Mouse (Mus musculus) liver, postnatal 0 days (tissue): ENCODE data around the gene Hrasls5. TPM values are rescaled to one million over a fixed set of nuclear protein-coding genes. Genes with fewer than 3 reads are reported as not detected.
A peak's percentile ranks its signal among the peaks of the same experiment; 100 is the strongest.

Experiments used
- ATAC-seq: fragments of 200-750 bp; cut with Nextera tagmentation; 2 replicates; pipeline ENCODE4 v1.8.0; 2017; ENCODE audit warnings: mild to moderate bottlenecking, moderate library complexity
- DNase-seq: peaks from one replicate; pipeline ENCODE4 v3.0.0-alpha.2; 2016
- H3K27ac ChIP-seq: fragments of 300-500 bp; sonication (generic); 2 replicates; pipeline ENCODE4 v1.5.1; 2014; ENCODE audit warnings: antibody characterized with exemption, moderate library complexity, mild to moderate bottlenecking, low read depth
- H3K27me3 ChIP-seq: fragments of 300-500 bp; sonication (generic); 2 replicates; pipeline ENCODE4 v1.6.1; 2014; ENCODE audit warnings: low read length, control low read depth, mixed read lengths; ENCODE audit not compliant: insufficient read depth
- H3K36me3 ChIP-seq: fragments of 300-500 bp; sonication (generic); replicated peaks from 2 replicates; pipeline ENCODE4 v1.6.1; 2014; ENCODE audit warnings: mild to moderate bottlenecking, control low read depth, low read length, moderate library complexity, mixed read lengths; ENCODE audit not compliant: insufficient read depth
- H3K4me1 ChIP-seq: fragments of 300-500 bp; sonication (generic); 2 replicates; pipeline ENCODE4 v1.6.1; 2014; ENCODE audit warnings: antibody characterized with exemption, mild to moderate bottlenecking, control low read depth; ENCODE audit not compliant: insufficient read depth
- H3K4me2 ChIP-seq: fragments of 300-500 bp; sonication (generic); 2 replicates; pipeline ENCODE4 v1.6.1; 2014; ENCODE audit warnings: low read depth, mild to moderate bottlenecking, low read length, moderate library complexity, mixed read lengths
- H3K4me3 ChIP-seq: fragments of 300-500 bp; sonication (generic); 2 replicates; pipeline ENCODE4 v1.5.1; 2014; ENCODE audit warnings: low read depth, low read length
- H3K9ac ChIP-seq: fragments of 300-500 bp; sonication (generic); replicated peaks from 2 replicates; pipeline ENCODE4 v1.6.1; 2014; ENCODE audit warnings: mild to moderate bottlenecking, moderate library complexity
- H3K9me3 ChIP-seq: fragments of 300-500 bp; sonication (generic); 2 replicates; pipeline ENCODE4 v1.6.1; 2016; ENCODE audit warnings: mild to moderate bottlenecking, control low read depth, low read length, mixed read lengths
- CTCF ChIP-seq: sonication (generic); IDR thresholded peaks from 2 replicates; pipeline ENCODE4 v1.5.1; 2016; ENCODE audit warnings: antibody characterized with exemption, low read depth
- EP300 ChIP-seq: IDR thresholded peaks from 2 replicates; pipeline ENCODE4 v1.6.1; 2016; ENCODE audit warnings: antibody characterized with exemption, low read depth, mild to moderate bottlenecking
- WGBS: fragments of 180-500 bp; shearing (Covaris S2); extraction: QIAGEN DNeasy Blood & Tissue Kit; methylation state at CpG from one replicate; pipeline ENCODE4 v1.1.7; 2014; ENCODE audit not compliant: insufficient replicate concordance; 5-methylcytosine and 5-hydroxymethylcytosine counted together
- polyA plus RNA-seq: library from polyadenylated mRNA; unstranded; fragments of >200 nt; fragmentation: Nextera tagmentation; extraction: Ambion mirVana; gene quantifications from 2 replicates; pipeline ENCODE4 v1.2.1, GENCODE M21; 2015

Gene Hrasls5
- polyA plus RNA-seq, 1 experiment from 2014 or later = not detected

- Histone ChIP-seq H3K27ac (no peak overlapping the region), H3K4me2 (no peak overlapping the region)
Observed at GRCm38 (mm10) chr19:7605013-7605412, 7.3 kb upstream of the Hrasls5 start.

GRCm38 (mm10) chr19:7605930-7606783 lies 6.2 kb upstream of the Hrasls5 start:
- ATAC-seq (no peak), DNase-seq (peak; percentile 41)
- WGBS = 18% methylated on average over 15 of the region's 15 CpGs
- Histone ChIP-seq H3K9me3 (no peaks in the 10 kb centered on the region), H3K9ac (no peak overlapping the region; the same call in 1 of the 2 replicates), H3K27ac (no peak overlapping the region), H3K4me1 (peaks cover 8% of the 10 kb centered on the region), H3K4me3 (0 out of 2 replicates have a peak overlapping the region, but pooled peaks have one; percentile 9), H3K4me2 (peak overlapping the region; percentile 59), H3K27me3 (peaks cover 10% of the 10 kb centered on the region; the same call in 1 of the 2 replicates), H3K36me3 (no peaks in the 10 kb centered on the region)
- TF ChIP-seq CTCF = no peak
- no peak for TF ChIP-seq EP300

More at GRCm38 (mm10) chr19:7605013-7605412, 7.3 kb upstream of the Hrasls5 start:
- peaks cover 8% of the 10 kb centered on the region for H3K4me1 ChIP-seq
- ATAC-seq = no peak
- no peak overlapping the region for H3K9ac ChIP-seq
- no peaks in the 10 kb centered on the region for H3K36me3 ChIP-seq
- no peak for DNase-seq
- H3K9me3 ChIP-seq = no peaks in the 10 kb centered on the region
- peaks cover 9% of the 10 kb centered on the region; the same call in 1 of the 2 replicates for H3K27me3 ChIP-seq
- TF ChIP-seq EP300 = no peak
- TF ChIP-seq CTCF = no peak
- no peak overlapping the region for H3K4me3 ChIP-seq

- Histone ChIP-seq H3K4me3 (0 out of 2 replicates have a peak within 1 kb of the TSS, but pooled peaks have one; percentile 9), H3K4me2 (peak within 1 kb of the TSS; percentile 59), H3K4me1 (peaks cover 10% of the 10 kb centered on the region), H3K9ac (no peak within 1 kb of the TSS; the same call in 1 of the 2 replicates), H3K9me3 (no peaks in the 10 kb centered on the region), H3K36me3 (no peaks in the 10 kb centered on the region), H3K27ac (no peak within 1 kb of the TSS), H3K27me3 (peaks cover 17% of the 10 kb centered on the region)
- DNase-seq = no peak
- no peak for ATAC-seq
- WGBS = 15% methylated on average over 15 of the region's 15 CpGs
- no peak for TF ChIP-seq EP300
- TF ChIP-seq CTCF = no peak
Observed at GRCm38 (mm10) chr19:7606801-7607689, 5.3 kb upstream of the Hrasls5 start, which contains the start of gene Lgals12. Gene Lgals12, minus strand, starts transcription at chr19:7607193.

- 72% methylated on average over 7 of the region's 7 CpGs for WGBS
- ATAC-seq (no peak), DNase-seq (no peak)
- no peaks in the 10 kb centered on the region for H3K36me3 ChIP-seq
- H3K4me1 ChIP-seq = peaks cover 15% of the 10 kb centered on the region
- no peaks in the 10 kb centered on the region for H3K9me3 ChIP-seq
- peaks cover 22% of the 10 kb centered on the region for H3K27me3 ChIP-seq
- no peak overlapping the region for H3K4me3 ChIP-seq
- H3K4me2 ChIP-seq = no peak overlapping the region
- no peak overlapping the region for H3K27ac ChIP-seq
- TF ChIP-seq CTCF (no peak), EP300 (no peak)
- H3K9ac ChIP-seq = no peak overlapping the region
Observed at GRCm38 (mm10) chr19:7607690-7608201, 4.6 kb upstream of the Hrasls5 start.

GRCm38 (mm10) chr19:7613151-7613550 lies 810 bp downstream of the Hrasls5 start:
- Histone ChIP-seq H3K27me3 (peaks cover 18% of the 10 kb centered on the region), H3K9me3 (no peaks in the 10 kb centered on the region), H3K4me1 (peaks cover 7% of the 10 kb centered on the region), H3K27ac (no peak overlapping the region), H3K4me2 (no peak overlapping the region), H3K36me3 (no peaks in the 10 kb centered on the region), H3K4me3 (no peak overlapping the region), H3K9ac (no peak overlapping the region)
- no peak for DNase-seq
- TF ChIP-seq CTCF (no peak), EP300 (no peak)
- no peak for ATAC-seq
- 86% methylated on average over 7 of the region's 7 CpGs for WGBS
